Mouse (Mus musculus): ENCODE measurements around the gene Lmx1b. TPM values are rescaled to one million over a fixed set of nuclear protein-coding genes. Genes with fewer than 3 reads are reported as not detected.
A peak's percentile ranks its signal among the peaks of the same experiment; 100 is the strongest.

Gene Lmx1b
- polyA plus RNA-seq, 1 experiment: not detected

DNA sequence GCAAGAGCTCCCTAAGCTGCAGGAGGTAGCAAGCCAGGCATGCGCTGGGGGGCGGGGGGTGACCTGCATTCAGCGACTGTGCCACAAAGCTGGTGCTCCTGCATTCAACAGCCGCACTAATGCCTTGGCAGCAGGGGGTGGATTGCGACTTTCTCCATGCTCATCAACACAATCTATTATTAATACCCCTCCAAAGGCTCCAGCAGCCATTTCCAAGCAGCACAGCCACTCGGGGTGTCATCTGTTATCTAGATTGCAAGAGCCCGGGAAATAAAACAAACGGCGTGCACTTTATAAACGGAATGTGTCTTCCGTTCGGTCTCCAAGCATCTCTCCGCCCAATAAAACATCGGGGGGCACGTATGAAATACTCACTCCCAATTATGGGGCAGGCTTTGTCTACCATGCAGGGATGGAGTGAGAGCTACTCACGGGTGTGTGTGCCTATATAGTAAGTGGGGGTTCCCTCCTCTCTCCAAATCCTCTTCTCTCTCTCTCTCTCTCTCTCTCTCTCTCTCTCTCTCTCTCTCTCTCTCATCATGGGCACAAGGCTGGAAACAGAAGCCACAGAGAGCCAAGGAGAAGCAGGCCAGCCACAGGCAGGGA, 69.0 kb downstream of the Lmx1b start:
- Histone ChIP-seq H3K4me3 (ENCODE audit: insufficient read depth, low read length) (no peak overlapping the region), H3K27ac (ENCODE audit: insufficient read depth, low read depth, low read length) (no peak overlapping the region), H3K4me1 (ENCODE audit: control insufficient read depth, insufficient read depth, low read length) (no peaks in the 10 kb centered on the region)
- TF ChIP-seq CTCF (IDR thresholded peaks at IDR 0.05; ENCODE audit: low read depth, low read length) (no peak), POLR2A (IDR thresholded peaks at IDR 0.05; ENCODE audit: borderline replicate concordance, low read depth, low read length) (no peak)

DNA sequence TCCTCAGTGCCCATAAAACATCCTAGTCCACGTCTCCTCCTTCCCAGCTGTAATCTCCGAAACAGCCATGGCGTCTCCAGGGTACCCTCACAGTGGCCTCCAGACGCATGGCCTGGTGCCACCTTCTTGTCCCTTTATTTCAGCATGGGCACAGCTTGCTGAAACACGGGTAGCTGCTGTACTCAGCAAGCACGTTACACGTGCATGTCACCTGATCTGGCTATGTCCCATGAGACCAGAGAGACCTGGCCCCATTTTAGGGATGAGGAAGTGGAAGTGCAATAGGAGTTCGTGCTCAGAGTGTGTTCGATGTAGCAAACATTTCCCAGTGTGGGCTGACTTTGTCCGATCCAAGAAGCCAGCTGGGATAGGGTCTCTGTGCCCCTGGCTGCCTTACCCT, 70.6 kb downstream of the Lmx1b start:
- no peaks in the 10 kb centered on the region for H3K4me1 ChIP-seq (ENCODE audit: control insufficient read depth, insufficient read depth, low read length)
- no peak overlapping the region for H3K27ac ChIP-seq (ENCODE audit: insufficient read depth, low read depth, low read length)
- no peak for TF ChIP-seq CTCF (IDR thresholded peaks at IDR 0.05; ENCODE audit: low read depth, low read length)
- no peak for TF ChIP-seq POLR2A (IDR thresholded peaks at IDR 0.05; ENCODE audit: borderline replicate concordance, low read depth, low read length)
- H3K4me3 ChIP-seq (ENCODE audit: insufficient read depth, low read length): no peak overlapping the region

DNA sequence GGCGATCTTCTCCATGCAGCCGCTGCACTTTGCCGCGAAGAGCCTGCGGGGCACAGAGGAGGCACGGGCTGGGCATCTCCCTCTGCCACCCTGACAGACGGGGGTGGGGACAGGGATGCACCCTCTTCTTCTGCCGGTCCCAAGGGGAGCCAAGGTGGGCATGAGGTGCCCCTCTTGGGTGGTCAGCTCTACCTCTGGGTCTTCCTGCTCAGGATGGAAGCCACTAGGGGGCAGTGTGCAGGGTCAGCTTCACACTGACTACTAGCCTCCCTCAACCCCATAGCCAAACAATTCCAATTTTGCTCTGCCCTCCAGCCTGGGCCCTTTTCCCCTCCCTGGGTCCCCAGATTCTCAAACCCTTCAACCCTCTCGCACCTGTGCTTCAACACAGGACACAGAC, 71.1 kb downstream of the Lmx1b start:
- Histone ChIP-seq H3K4me3 (ENCODE audit: insufficient read depth, low read length) (no peak overlapping the region), H3K27ac (ENCODE audit: insufficient read depth, low read depth, low read length) (no peak overlapping the region)
- TF ChIP-seq POLR2A (IDR thresholded peaks at IDR 0.05; ENCODE audit: borderline replicate concordance, low read depth, low read length) (no peak), CTCF (IDR thresholded peaks at IDR 0.05; ENCODE audit: low read depth, low read length) (peak; percentile 44)

DNA sequence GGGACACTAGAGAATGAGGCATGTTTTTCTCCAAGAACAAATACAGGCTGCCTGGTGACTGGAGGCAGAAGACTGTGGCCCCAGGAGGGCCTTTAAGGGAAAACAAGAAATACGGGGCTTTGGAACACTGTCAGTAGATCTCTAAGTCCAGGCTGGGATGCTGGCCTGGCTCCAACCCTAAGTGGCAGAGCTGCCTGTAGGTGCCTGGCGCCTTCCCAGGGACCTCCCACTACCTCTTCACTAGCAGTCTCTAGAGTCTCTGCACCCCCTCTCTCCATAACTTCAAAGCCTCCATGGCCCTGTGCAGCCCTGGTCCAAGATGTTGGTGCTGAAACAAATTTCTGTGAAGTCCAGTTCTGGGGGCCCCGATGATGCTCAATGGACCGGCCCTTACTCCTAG, 74.4 kb downstream of the Lmx1b start:
- Histone ChIP-seq H3K27ac (ENCODE audit: insufficient read depth, low read depth, low read length) (no peak overlapping the region), H3K4me3 (ENCODE audit: insufficient read depth, low read length) (no peak overlapping the region), H3K4me1 (ENCODE audit: control insufficient read depth, insufficient read depth, low read length) (no peaks in the 10 kb centered on the region)
- TF ChIP-seq POLR2A (IDR thresholded peaks at IDR 0.05; ENCODE audit: borderline replicate concordance, low read depth, low read length): no peak
- no peak for TF ChIP-seq CTCF (IDR thresholded peaks at IDR 0.05; ENCODE audit: low read depth, low read length)

More for the DNA sequence above, 71.1 kb downstream of the Lmx1b start:
- no peaks in the 10 kb centered on the region for H3K4me1 ChIP-seq (ENCODE audit: control insufficient read depth, insufficient read depth, low read length)

DNA sequence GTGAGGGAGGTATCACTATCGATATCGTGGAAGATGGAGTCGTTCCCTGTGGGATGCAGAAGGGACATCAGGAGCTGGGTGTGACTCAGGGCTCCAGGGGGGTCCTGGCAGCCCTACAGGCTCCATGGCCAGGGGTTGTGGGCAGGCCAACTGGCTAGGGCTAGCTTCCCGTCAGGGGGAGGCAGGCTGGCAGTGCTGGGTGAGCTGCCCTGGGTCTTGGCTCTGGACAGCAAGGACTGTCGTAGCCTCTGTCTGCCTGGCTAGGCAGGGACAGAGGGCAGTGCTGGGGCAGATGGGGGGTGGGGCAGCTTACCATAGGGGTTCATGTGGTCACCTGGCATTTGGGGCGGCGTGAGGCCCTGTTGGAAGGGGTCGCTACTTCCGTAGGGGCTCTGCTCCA, 75.6 kb downstream of the Lmx1b start:
- no peak overlapping the region for H3K4me3 ChIP-seq (ENCODE audit: insufficient read depth, low read length)
- TF ChIP-seq CTCF (IDR thresholded peaks at IDR 0.05; ENCODE audit: low read depth, low read length) (no peak), POLR2A (IDR thresholded peaks at IDR 0.05; ENCODE audit: borderline replicate concordance, low read depth, low read length) (no peak)
- no peak overlapping the region for H3K27ac ChIP-seq (ENCODE audit: insufficient read depth, low read depth, low read length)
- no peaks in the 10 kb centered on the region for H3K4me1 ChIP-seq (ENCODE audit: control insufficient read depth, insufficient read depth, low read length)

DNA sequence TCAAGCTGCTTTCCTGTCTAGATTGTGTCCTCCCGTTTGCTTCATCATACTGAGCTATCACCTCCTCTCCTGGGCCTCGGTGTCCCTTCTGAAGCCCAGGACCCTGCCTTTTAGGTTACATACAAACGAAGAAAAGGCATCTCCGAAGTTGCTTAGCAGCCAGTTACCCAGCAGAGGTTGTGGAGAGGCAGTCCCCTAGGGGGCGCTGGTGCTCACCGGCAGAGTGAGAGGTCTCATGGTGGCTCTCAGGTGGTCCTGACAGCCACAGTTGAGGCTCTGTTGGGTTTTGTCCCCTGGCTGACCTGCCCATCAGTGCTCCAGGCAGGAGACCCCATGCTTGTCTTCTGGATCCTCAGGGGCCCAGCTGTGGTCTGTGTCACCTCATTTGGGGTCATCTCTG, 80.6 kb downstream of the Lmx1b start:
- no peak overlapping the region for H3K27ac ChIP-seq (ENCODE audit: insufficient read depth, low read depth, low read length)
- TF ChIP-seq POLR2A (IDR thresholded peaks at IDR 0.05; ENCODE audit: borderline replicate concordance, low read depth, low read length) (no peak), CTCF (IDR thresholded peaks at IDR 0.05; ENCODE audit: low read depth, low read length) (peak; percentile 70)
- H3K4me1 ChIP-seq (ENCODE audit: control insufficient read depth, insufficient read depth, low read length): no peaks in the 10 kb centered on the region
- H3K4me3 ChIP-seq (ENCODE audit: insufficient read depth, low read length): no peak overlapping the region

DNA sequence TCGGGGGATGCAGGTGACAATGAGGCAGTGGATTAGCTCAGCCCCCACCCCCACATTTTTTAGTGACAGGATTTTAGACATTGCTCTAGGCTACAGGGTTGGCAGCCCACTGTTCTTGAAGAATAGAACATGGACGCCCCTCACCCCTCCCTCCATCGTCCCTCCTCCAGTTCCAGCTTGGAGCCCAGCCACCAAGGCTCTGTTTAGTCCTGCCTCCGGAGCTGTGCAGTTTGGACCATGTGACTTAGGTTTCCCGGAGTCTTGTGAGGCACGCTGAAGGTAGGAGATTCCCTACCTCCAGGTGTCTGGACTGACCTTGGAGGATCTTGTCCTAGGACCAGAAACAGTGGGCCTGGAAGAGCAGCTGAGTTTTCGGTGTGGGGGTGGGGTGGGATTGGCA, 81.0 kb downstream of the Lmx1b start:
- Histone ChIP-seq H3K4me3 (ENCODE audit: insufficient read depth, low read length) (no peak overlapping the region), H3K27ac (ENCODE audit: insufficient read depth, low read depth, low read length) (no peak overlapping the region), H3K4me1 (ENCODE audit: control insufficient read depth, insufficient read depth, low read length) (no peaks in the 10 kb centered on the region)
- TF ChIP-seq CTCF (IDR thresholded peaks at IDR 0.05; ENCODE audit: low read depth, low read length) (no peak), POLR2A (IDR thresholded peaks at IDR 0.05; ENCODE audit: borderline replicate concordance, low read depth, low read length) (no peak)

DNA sequence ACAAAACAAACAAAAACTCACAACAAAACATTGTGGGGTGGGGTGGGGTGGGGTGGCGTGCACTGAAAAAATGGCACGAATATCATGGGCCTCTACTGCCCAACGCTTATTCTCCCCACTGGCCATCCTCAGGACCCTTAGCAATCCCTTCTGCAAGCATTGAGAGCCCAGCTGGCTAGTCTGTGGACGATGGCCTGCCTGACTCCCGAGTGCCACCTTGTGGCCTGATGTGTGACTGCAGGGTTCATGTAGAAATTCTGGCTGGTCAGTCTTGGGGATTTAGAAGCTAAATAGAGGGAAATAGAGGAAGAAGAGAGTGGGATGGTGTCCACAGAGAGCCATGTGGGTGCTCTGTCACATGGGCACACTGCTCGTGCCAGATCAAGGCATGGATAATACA, 82.1 kb downstream of the Lmx1b start:
- TF ChIP-seq POLR2A (IDR thresholded peaks at IDR 0.05; ENCODE audit: borderline replicate concordance, low read depth, low read length) (no peak), CTCF (IDR thresholded peaks at IDR 0.05; ENCODE audit: low read depth, low read length) (peak; percentile 86)
- Histone ChIP-seq H3K4me3 (ENCODE audit: insufficient read depth, low read length) (no peak overlapping the region), H3K27ac (ENCODE audit: insufficient read depth, low read depth, low read length) (no peak overlapping the region), H3K4me1 (ENCODE audit: control insufficient read depth, insufficient read depth, low read length) (no peaks in the 10 kb centered on the region)

DNA sequence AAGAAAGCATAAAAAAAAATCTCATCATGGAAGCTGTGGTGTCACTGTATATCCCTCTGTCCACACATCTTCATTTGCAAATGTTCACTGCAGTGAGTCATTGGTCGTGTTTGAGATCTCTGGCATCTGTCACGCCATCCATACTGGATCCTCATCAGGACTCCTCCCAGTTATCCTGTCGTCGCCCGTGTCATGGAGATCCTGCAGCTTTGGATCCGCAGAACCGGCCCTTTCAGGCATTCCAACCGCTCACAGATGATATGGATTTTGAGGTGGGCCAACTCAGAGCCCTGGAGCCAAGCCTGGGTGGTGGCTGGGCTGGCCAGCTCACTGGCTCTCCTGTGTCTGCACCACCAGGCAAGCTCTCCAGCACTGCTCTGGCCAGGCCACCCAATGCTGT, 84.7 kb downstream of the Lmx1b start:
- no peak overlapping the region for H3K4me3 ChIP-seq (ENCODE audit: insufficient read depth, low read length)
- no peak overlapping the region for H3K27ac ChIP-seq (ENCODE audit: insufficient read depth, low read depth, low read length)
- TF ChIP-seq POLR2A (IDR thresholded peaks at IDR 0.05; ENCODE audit: borderline replicate concordance, low read depth, low read length) (no peak), CTCF (IDR thresholded peaks at IDR 0.05; ENCODE audit: low read depth, low read length) (no peak)
- no peaks in the 10 kb centered on the region for H3K4me1 ChIP-seq (ENCODE audit: control insufficient read depth, insufficient read depth, low read length)

DNA sequence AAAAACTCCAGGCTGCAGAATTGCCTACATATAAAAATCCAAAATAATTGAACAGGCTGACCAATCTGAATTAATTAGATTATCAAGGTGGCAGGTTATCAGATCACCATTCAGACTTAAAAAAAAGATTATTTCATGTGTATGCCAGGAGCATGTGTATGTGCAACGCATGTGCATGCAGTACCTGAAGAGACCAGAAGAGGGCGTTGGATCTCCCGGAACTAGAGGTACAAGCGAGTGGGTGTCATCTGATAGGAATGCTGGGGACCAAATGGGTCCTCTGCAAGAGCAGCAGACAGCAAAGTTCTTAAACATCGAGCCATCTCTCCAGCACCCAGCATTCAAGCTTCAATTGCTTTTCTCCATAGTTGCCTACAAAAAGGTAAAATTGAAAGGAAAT, 87.6 kb downstream of the Lmx1b start:
- Histone ChIP-seq H3K4me3 (ENCODE audit: insufficient read depth, low read length) (no peak overlapping the region), H3K4me1 (ENCODE audit: control insufficient read depth, insufficient read depth, low read length) (no peaks in the 10 kb centered on the region), H3K27ac (ENCODE audit: insufficient read depth, low read depth, low read length) (no peak overlapping the region)
- TF ChIP-seq CTCF (IDR thresholded peaks at IDR 0.05; ENCODE audit: low read depth, low read length) (peak; percentile 59), POLR2A (IDR thresholded peaks at IDR 0.05; ENCODE audit: borderline replicate concordance, low read depth, low read length) (no peak)

DNA sequence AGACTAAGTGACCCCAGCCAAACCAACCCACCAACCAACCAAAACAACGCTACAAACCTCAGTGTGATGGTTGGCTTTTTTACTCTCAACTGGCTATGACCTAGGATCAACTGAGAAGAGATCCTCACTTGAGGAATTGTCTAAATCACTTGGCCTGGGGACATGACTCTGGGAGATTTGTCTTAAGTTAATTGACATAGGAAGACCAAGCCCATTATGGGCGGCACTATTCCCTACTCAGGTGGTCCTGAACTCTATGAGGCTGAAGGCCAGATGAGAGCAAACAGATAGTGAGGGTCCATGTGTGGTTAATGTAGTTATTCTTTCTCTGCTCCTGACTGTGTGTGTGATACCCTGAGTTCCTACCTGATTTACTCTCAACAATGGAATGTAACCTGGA, 92.7 kb downstream of the Lmx1b start:
- Histone ChIP-seq H3K4me1 (ENCODE audit: control insufficient read depth, insufficient read depth, low read length) (no peaks in the 10 kb centered on the region), H3K27ac (ENCODE audit: insufficient read depth, low read depth, low read length) (no peak overlapping the region)
- TF ChIP-seq POLR2A (IDR thresholded peaks at IDR 0.05; ENCODE audit: borderline replicate concordance, low read depth, low read length) (no peak), CTCF (IDR thresholded peaks at IDR 0.05; ENCODE audit: low read depth, low read length) (no peak)

More for the DNA sequence above, 92.7 kb downstream of the Lmx1b start:
- H3K4me3 ChIP-seq (ENCODE audit: insufficient read depth, low read length): no peak overlapping the region

Measured in bone marrow macrophage, adult 2 months (primary cell).